In genomic region chr9:55511521-55511993, GRCm38 (mm10) we compare ENCODE assay signal across 8 mouse cellular contexts. TPM values are rescaled to one million over a fixed set of nuclear protein-coding genes. Genes with fewer than 3 reads are reported as not detected.
DNase-seq lines count a peak whose midpoint lies in the region; ATAC-seq and TF ChIP-seq lines count a peak whose summit lies in the region.

No protein-coding gene starts in this region.

- peaks cover 8% of the 10 kb centered on the region for H3K4me1 ChIP-seq in testis, adult 2 months (ENCODE audit: control insufficient read depth, insufficient read depth, low read length)
- no peaks in the 10 kb centered on the region for H3K4me1 ChIP-seq in bone marrow, adult 2 months (ENCODE audit: control insufficient read depth, insufficient read depth, low read length)
- peaks cover 3% of the 10 kb centered on the region for H3K4me1 ChIP-seq in forebrain, embryonic 16.5 days (replicated peaks; ENCODE audit: control insufficient read depth, insufficient read depth, low read length)
- H3K4me1 ChIP-seq in kidney, embryonic 16.5 days (ENCODE audit: insufficient read depth, low read length), result peaks cover 18% of the 10 kb centered on the region
- H3K4me1 ChIP-seq in lung, postnatal 0 days (ENCODE audit: insufficient read depth, low read depth, low read length), result peaks cover 3% of the 10 kb centered on the region; the same call in 1 of the 2 replicates

- peak; percentile 56 for ATAC-seq in forebrain, embryonic 16.5 days
- ATAC-seq in kidney, embryonic 16.5 days (ENCODE audit: low FRiP score, low TSS enrichment), result peak; percentile 83
- ATAC-seq in lung, postnatal 0 days, result peak; percentile 75

- H3K36me3 ChIP-seq in testis, adult 2 months (ENCODE audit: control insufficient read depth, insufficient read depth, low read length), result no peaks in the 10 kb centered on the region
- H3K36me3 ChIP-seq in forebrain, embryonic 16.5 days (ENCODE audit: control insufficient read depth, insufficient read depth), result no peaks in the 10 kb centered on the region
- no peaks in the 10 kb centered on the region for H3K36me3 ChIP-seq in kidney, embryonic 16.5 days (ENCODE audit: insufficient read depth, low read length)
- no peaks in the 10 kb centered on the region for H3K36me3 ChIP-seq in lung, postnatal 0 days (ENCODE audit: insufficient read depth, low read length)

- no peaks in the 10 kb centered on the region for H3K27me3 ChIP-seq in testis, adult 2 months (ENCODE audit: control insufficient read depth, insufficient read depth, low read length)
- peaks cover 6% of the 10 kb centered on the region for H3K27me3 ChIP-seq in forebrain, embryonic 16.5 days (replicated peaks; ENCODE audit: control insufficient read depth, insufficient read depth, low read length)
- H3K27me3 ChIP-seq in kidney, embryonic 16.5 days (ENCODE audit: insufficient read depth, low read length), result peaks cover 11% of the 10 kb centered on the region
- no peaks in the 10 kb centered on the region for H3K27me3 ChIP-seq in lung, postnatal 0 days (replicated peaks; ENCODE audit: insufficient read depth, low read length)

- no peak for TF ChIP-seq EP300 in lung, postnatal 0 days (IDR thresholded peaks at IDR 0.05)

- peak overlapping the region; percentile 87 for H3K9ac ChIP-seq in forebrain, embryonic 16.5 days (replicated peaks; ENCODE audit: low read depth, low read length)
- H3K9ac ChIP-seq in kidney, embryonic 16.5 days (replicated peaks; ENCODE audit: low read length), result peak overlapping the region; percentile 94
- peak overlapping the region; percentile 91 for H3K9ac ChIP-seq in lung, postnatal 0 days (replicated peaks; ENCODE audit: low read depth)

- no peak for TF ChIP-seq POLR2A in testis, adult 2 months (IDR thresholded peaks at IDR 0.05; ENCODE audit: control insufficient read depth, low read depth, low read length)
- no peak for TF ChIP-seq POLR2A in bone marrow, adult 2 months (IDR thresholded peaks at IDR 0.05; ENCODE audit: borderline replicate concordance, control insufficient read depth, low read depth, low read length)

- H3K4me3 ChIP-seq in testis, adult 2 months (ENCODE audit: control insufficient read depth, low read depth, low read length), result peak overlapping the region; percentile 94
- peak overlapping the region; percentile 83 for H3K4me3 ChIP-seq in bone marrow, adult 2 months (replicated peaks; ENCODE audit: control insufficient read depth, low read depth, low read length)
- peak overlapping the region; percentile 90 for H3K4me3 ChIP-seq in forebrain, embryonic 16.5 days (replicated peaks; ENCODE audit: low read length)
- peak overlapping the region; percentile 97 for H3K4me3 ChIP-seq in kidney, embryonic 16.5 days (ENCODE audit: low read length)
- H3K4me3 ChIP-seq in lung, postnatal 0 days (ENCODE audit: low read depth, low read length), result peak overlapping the region; percentile 85

- H3K4me2 ChIP-seq in forebrain, embryonic 16.5 days (ENCODE audit: low read length), result peak overlapping the region; percentile 91
- H3K4me2 ChIP-seq in kidney, embryonic 16.5 days (replicated peaks; ENCODE audit: low read depth, low read length), result peak overlapping the region; percentile 80
- peak overlapping the region; percentile 81 for H3K4me2 ChIP-seq in lung, postnatal 0 days (replicated peaks; ENCODE audit: low read depth, low read length)

- no peak for TF ChIP-seq CTCF in testis, adult 2 months (IDR thresholded peaks at IDR 0.05; ENCODE audit: control insufficient read depth, insufficient read depth, insufficient replicate concordance, low read depth, low read length)
- no peak for TF ChIP-seq CTCF in bone marrow, adult 2 months (IDR thresholded peaks at IDR 0.05; ENCODE audit: control insufficient read depth, insufficient read depth, low read length)
- TF ChIP-seq CTCF in lung, postnatal 0 days (IDR thresholded peaks at IDR 0.05), result no peak

- WGBS in bone marrow, adult 2 months, result under 1% methylated on average over 32 of the region's 32 CpGs
- WGBS in forebrain, embryonic 16.5 days, result 0% methylated on average over 31 of the region's 32 CpGs
- WGBS in kidney, embryonic 16.5 days, result under 1% methylated on average over 32 of the region's 32 CpGs
- WGBS in lung, postnatal 0 days, result under 1% methylated on average over 30 of the region's 32 CpGs

- no peaks in the 10 kb centered on the region for H3K9me3 ChIP-seq in forebrain, embryonic 16.5 days (ENCODE audit: control insufficient read depth, low read length)
- H3K9me3 ChIP-seq in kidney, embryonic 16.5 days (ENCODE audit: low read length), result no peaks in the 10 kb centered on the region
- no peaks in the 10 kb centered on the region for H3K9me3 ChIP-seq in lung, postnatal 0 days (ENCODE audit: low read length)

- no peak for DNase-seq in testis, postnatal 14 days (ENCODE audit: low spot score)
- peak; percentile 77 for DNase-seq in lung, postnatal 0 days (ENCODE audit: low spot score)
- DNase-seq in retina, embryonic 14.5 days (ENCODE audit: low spot score), result peak; percentile 74
- DNase-seq in frontal cortex, postnatal 14 days (ENCODE audit: low spot score in 2 of 2), result no peak

- H3K27ac ChIP-seq in testis, adult 2 months (ENCODE audit: control insufficient read depth, insufficient read depth, low read depth, low read length), result peak overlapping the region; percentile 93
- H3K27ac ChIP-seq in bone marrow, adult 2 months (ENCODE audit: control insufficient read depth, insufficient read depth, low read depth, low read length, poor library complexity), result peak overlapping the region; percentile 81
- H3K27ac ChIP-seq in forebrain, embryonic 16.5 days (ENCODE audit: low read length), result peak overlapping the region; percentile 65
- H3K27ac ChIP-seq in kidney, embryonic 16.5 days (ENCODE audit: low read length), result peak overlapping the region; percentile 94
- peak overlapping the region; percentile 95 for H3K27ac ChIP-seq in lung, postnatal 0 days (ENCODE audit: low read length)

RNA-seq across cellular contexts. Expression of gene Etfa, which starts 0.5 kb away (rescaled TPM):
- 13.7 and 16.7 TPM in 2 replicates for polyA plus RNA-seq in testis, adult 2 months (2012; rRNA removed)
- polyA plus RNA-seq in bone marrow, adult 2 months (2011; ENCODE audit: insufficient read depth, insufficient read length, low replicate concordance, missing spikeins), result 27.6 and 28.8 TPM in 2 replicates
- polyA plus RNA-seq in forebrain, embryonic 16.5 days (2015; fragmentation: Nextera tagmentation; extraction: Ambion mirVana), result 87.3 and 93.0 TPM in 2 replicates
- polyA plus RNA-seq in kidney, embryonic 16.5 days (2015; fragmentation: Nextera tagmentation; extraction: Ambion mirVana), result 226 and 242 TPM in 2 replicates
- 175 and 196 TPM in 2 replicates for polyA plus RNA-seq in lung, postnatal 0 days (2015; fragmentation: Nextera tagmentation; extraction: Ambion mirVana)

RNA-seq across cellular contexts. Expression of gene Isl2, which starts 26.9 kb away (rescaled TPM):
- 0.30 and 0.43 TPM in 2 replicates for polyA plus RNA-seq in testis, adult 2 months (2012; rRNA removed)
- polyA plus RNA-seq in bone marrow, adult 2 months (2011; ENCODE audit: insufficient read depth, insufficient read length, low replicate concordance, missing spikeins), result not detected in 2 replicates
- 0.18 and 0.37 TPM in 2 replicates for polyA plus RNA-seq in forebrain, embryonic 16.5 days (2015; fragmentation: Nextera tagmentation; extraction: Ambion mirVana)
- polyA plus RNA-seq in kidney, embryonic 16.5 days (2015; fragmentation: Nextera tagmentation; extraction: Ambion mirVana), result not detected in 2 replicates
- polyA plus RNA-seq in lung, postnatal 0 days (2015; fragmentation: Nextera tagmentation; extraction: Ambion mirVana), result 0.07 TPM in 1 of 2 replicates, not detected in the other

Comparison
In these comparisons a context has a peak if more than half of its experiments do, and no peak if none do; other contexts are left out.
1. DNase-seq: peak in lung, postnatal 0 days (single experiment) and retina, embryonic 14.5 days (single experiment); none in testis, postnatal 14 days (single experiment) and frontal cortex, postnatal 14 days (0 of 2).
2. Peak in every context shown above with its lines, with median percentiles within 50 percentile points of each other: H3K27ac ChIP-seq, H3K4me3 ChIP-seq, ATAC-seq, H3K4me2 ChIP-seq and H3K9ac ChIP-seq.